Mouse (Mus musculus): ENCODE results near the gene Susd6. TPM values are rescaled to one million over a fixed set of nuclear protein-coding genes. Genes with fewer than 3 reads are reported as not detected.

Gene Susd6
- polyA plus RNA-seq, 2 experiments = 11.1 to 11.6 TPM

GRCm38 (mm10) chr12:80800156-80800555 is 9.8 kb downstream of the Susd6 start:
- ATAC-seq (ENCODE audit: insufficient read depth) (no peak), DNase-seq (ENCODE audit: low read depth in 3 of 3, low spot score in 3 of 3) (no peak)
- H3K9me3 ChIP-seq (ENCODE audit: control insufficient read depth, low read length) = no peaks in the 10 kb centered on the region
- no peak overlapping the region for H3K27ac ChIP-seq
- TF ChIP-seq EP300 (IDR thresholded peaks at IDR 0.05; ENCODE audit: low read depth) (no peak), CTCF (IDR thresholded peaks at IDR 0.05; ENCODE audit: low read depth) (no peak)
- H3K4me2 ChIP-seq (ENCODE audit: low read depth) = no peak overlapping the region
- WGBS (ENCODE audit: insufficient replicate concordance) = 90% methylated on average over 3 of the region's 3 CpGs
- no peaks in the 10 kb centered on the region for H3K27me3 ChIP-seq (ENCODE audit: control insufficient read depth, insufficient read depth, low read length)
- H3K4me1 ChIP-seq (replicated peaks; ENCODE audit: control insufficient read depth in 2 of 2, insufficient read depth in 2 of 2, low read length in 1 of 2) = peaks cover 10 to 22% of the 10 kb centered on the region in 2 experiments
- no peak overlapping the region for H3K9ac ChIP-seq (replicated peaks)
- H3K4me3 ChIP-seq (ENCODE audit: insufficient read depth in 1 of 2, low read depth in 2 of 2, low read length in 2 of 2) = no peak overlapping the region
- H3K36me3 ChIP-seq (replicated peaks; ENCODE audit: control insufficient read depth, insufficient read depth, low read depth) = no peaks in the 10 kb centered on the region; the same call in 1 of the 2 replicates

- H3K27me3 ChIP-seq (ENCODE audit: control insufficient read depth, insufficient read depth, low read length) = no peaks in the 10 kb centered on the region
- 88% methylated on average over 1 of the region's 1 CpGs for WGBS (ENCODE audit: insufficient replicate concordance)
- no peaks in the 10 kb centered on the region; the same call in 1 of the 2 replicates for H3K36me3 ChIP-seq (replicated peaks; ENCODE audit: control insufficient read depth, insufficient read depth, low read depth)
- no peak overlapping the region for H3K4me2 ChIP-seq (ENCODE audit: low read depth)
- ATAC-seq (ENCODE audit: insufficient read depth) (no peak), DNase-seq (ENCODE audit: low read depth in 3 of 3, low spot score in 3 of 3) (no peak)
- H3K27ac ChIP-seq = no peak overlapping the region
- peaks cover 9 to 19% of the 10 kb centered on the region in 2 experiments for H3K4me1 ChIP-seq (replicated peaks; ENCODE audit: control insufficient read depth in 2 of 2, insufficient read depth in 2 of 2, low read length in 1 of 2)
- H3K4me3 ChIP-seq (ENCODE audit: insufficient read depth in 1 of 2, low read depth in 2 of 2, low read length in 2 of 2) = no peak overlapping the region
- H3K9ac ChIP-seq (replicated peaks) = no peak overlapping the region
- H3K9me3 ChIP-seq (ENCODE audit: control insufficient read depth, low read length) = no peaks in the 10 kb centered on the region
- TF ChIP-seq EP300 (IDR thresholded peaks at IDR 0.05; ENCODE audit: low read depth) (no peak), CTCF (IDR thresholded peaks at IDR 0.05; ENCODE audit: low read depth) (peak; percentile 50)
These were observed 11.1 kb downstream of the Susd6 start for GRCm38 (mm10) chr12:80801443-80801842.

- no peak overlapping the region for H3K27ac ChIP-seq
- H3K27me3 ChIP-seq (ENCODE audit: control insufficient read depth, insufficient read depth, low read length) = no peaks in the 10 kb centered on the region
- DNase-seq (ENCODE audit: low read depth in 3 of 3, low spot score in 3 of 3) (no peak), ATAC-seq (ENCODE audit: insufficient read depth) (no peak)
- no peak overlapping the region for H3K9ac ChIP-seq (replicated peaks)
- H3K4me3 ChIP-seq (ENCODE audit: insufficient read depth in 1 of 2, low read depth in 2 of 2, low read length in 2 of 2) = no peak overlapping the region
- H3K4me2 ChIP-seq (ENCODE audit: low read depth) = no peak overlapping the region
- no peaks in the 10 kb centered on the region; the same call in 1 of the 2 replicates for H3K36me3 ChIP-seq (replicated peaks; ENCODE audit: control insufficient read depth, insufficient read depth, low read depth)
- peaks cover 10 to 25% of the 10 kb centered on the region in 2 experiments for H3K4me1 ChIP-seq (replicated peaks; ENCODE audit: control insufficient read depth in 2 of 2, insufficient read depth in 2 of 2, low read length in 1 of 2)
- no peaks in the 10 kb centered on the region for H3K9me3 ChIP-seq (ENCODE audit: control insufficient read depth, low read length)
- TF ChIP-seq EP300 (IDR thresholded peaks at IDR 0.05; ENCODE audit: low read depth) (no peak), CTCF (IDR thresholded peaks at IDR 0.05; ENCODE audit: low read depth) (no peak)
- WGBS (ENCODE audit: insufficient replicate concordance) = 72% methylated on average over 3 of the region's 3 CpGs
These were observed 13.6 kb downstream of the Susd6 start for GRCm38 (mm10) chr12:80803924-80804323.

GRCm38 (mm10) chr12:80804861-80805428 is 14.6 kb downstream of the Susd6 start:
- 38% methylated on average over 6 of the region's 6 CpGs for WGBS (ENCODE audit: insufficient replicate concordance)
- no peak for ATAC-seq (ENCODE audit: insufficient read depth)

GRCm38 (mm10) chr12:80807451-80808085 is 17.3 kb downstream of the Susd6 start:
- ATAC-seq (ENCODE audit: insufficient read depth) (no peak), DNase-seq (ENCODE audit: low read depth in 3 of 3, low spot score in 3 of 3) (no peak)
- Histone ChIP-seq H3K27ac (no peak overlapping the region), H3K9ac (replicated peaks) (no peak overlapping the region), H3K9me3 (ENCODE audit: control insufficient read depth, low read length) (no peaks in the 10 kb centered on the region), H3K36me3 (replicated peaks; ENCODE audit: control insufficient read depth, insufficient read depth, low read depth) (no peaks in the 10 kb centered on the region; the same call in 1 of the 2 replicates), H3K4me3 (ENCODE audit: insufficient read depth in 1 of 2, low read depth in 2 of 2, low read length in 2 of 2) (no peak overlapping the region), H3K27me3 (ENCODE audit: control insufficient read depth, insufficient read depth, low read length) (no peaks in the 10 kb centered on the region), H3K4me2 (ENCODE audit: low read depth) (no peak overlapping the region), H3K4me1 (replicated peaks; ENCODE audit: control insufficient read depth in 2 of 2, insufficient read depth in 2 of 2, low read length in 1 of 2) (peaks cover 38 to 51% of the 10 kb centered on the region in 2 experiments)
- 66% methylated on average over 2 of the region's 2 CpGs for WGBS (ENCODE audit: insufficient replicate concordance)
- TF ChIP-seq CTCF (IDR thresholded peaks at IDR 0.05; ENCODE audit: low read depth) = no peak
- no peak for TF ChIP-seq EP300 (IDR thresholded peaks at IDR 0.05; ENCODE audit: low read depth)

More at GRCm38 (mm10) chr12:80804861-80805428, 14.6 kb downstream of the Susd6 start:
- TF ChIP-seq EP300 (IDR thresholded peaks at IDR 0.05; ENCODE audit: low read depth) = 0 out of 2 replicates have a peak, but pooled peaks have one; percentile 14
- no peak for TF ChIP-seq CTCF (IDR thresholded peaks at IDR 0.05; ENCODE audit: low read depth)
- Histone ChIP-seq H3K4me2 (ENCODE audit: low read depth) (no peak overlapping the region), H3K27ac (no peak overlapping the region), H3K4me1 (replicated peaks; ENCODE audit: control insufficient read depth in 2 of 2, insufficient read depth in 2 of 2, low read length in 1 of 2) (peaks cover 17 to 30% of the 10 kb centered on the region in 2 experiments), H3K36me3 (replicated peaks; ENCODE audit: control insufficient read depth, insufficient read depth, low read depth) (no peaks in the 10 kb centered on the region; the same call in 1 of the 2 replicates), H3K4me3 (ENCODE audit: insufficient read depth in 1 of 2, low read depth in 2 of 2, low read length in 2 of 2) (no peak overlapping the region), H3K9me3 (ENCODE audit: control insufficient read depth, low read length) (no peaks in the 10 kb centered on the region), H3K27me3 (ENCODE audit: control insufficient read depth, insufficient read depth, low read length) (no peaks in the 10 kb centered on the region), H3K9ac (replicated peaks) (no peak overlapping the region)
- no peak for DNase-seq (ENCODE audit: low read depth in 3 of 3, low spot score in 3 of 3)

Data from liver, embryonic 14.5 days (tissue).